Mouse (Mus musculus): ENCODE results near the gene Klc1. TPM values are rescaled to one million over a fixed set of nuclear protein-coding genes. Genes with fewer than 3 reads are reported as not detected.
"Not testable (repeated sequence)": the region's sequence is repeated elsewhere in the genome, so short reads cannot be mapped to it uniquely, and the experiment has no call there.

Klc1 gene
- total RNA-seq (2021), result 100 to 1,000 TPM in 1 of 2 experiments, 10 to 100 TPM in 1; 87.7 to 107 TPM
- 61.6 and 71.6 TPM in 2 replicates for polyA plus RNA-seq (2012; rRNA removed)
- long read RNA-seq, transcript Klc1-201 (16 exons, 2,504 nt), result major isoform, 21 of 93 reads
- long read RNA-seq, transcript Klc1-204 (16 exons, 2,268 nt), result minor isoform, 7 of 93 reads
- long read RNA-seq, partial matches to known transcripts, result 2 of 93 reads
- long read RNA-seq, other reads (novel, unspliced or antisense), result 60 of 93 reads

DNA sequence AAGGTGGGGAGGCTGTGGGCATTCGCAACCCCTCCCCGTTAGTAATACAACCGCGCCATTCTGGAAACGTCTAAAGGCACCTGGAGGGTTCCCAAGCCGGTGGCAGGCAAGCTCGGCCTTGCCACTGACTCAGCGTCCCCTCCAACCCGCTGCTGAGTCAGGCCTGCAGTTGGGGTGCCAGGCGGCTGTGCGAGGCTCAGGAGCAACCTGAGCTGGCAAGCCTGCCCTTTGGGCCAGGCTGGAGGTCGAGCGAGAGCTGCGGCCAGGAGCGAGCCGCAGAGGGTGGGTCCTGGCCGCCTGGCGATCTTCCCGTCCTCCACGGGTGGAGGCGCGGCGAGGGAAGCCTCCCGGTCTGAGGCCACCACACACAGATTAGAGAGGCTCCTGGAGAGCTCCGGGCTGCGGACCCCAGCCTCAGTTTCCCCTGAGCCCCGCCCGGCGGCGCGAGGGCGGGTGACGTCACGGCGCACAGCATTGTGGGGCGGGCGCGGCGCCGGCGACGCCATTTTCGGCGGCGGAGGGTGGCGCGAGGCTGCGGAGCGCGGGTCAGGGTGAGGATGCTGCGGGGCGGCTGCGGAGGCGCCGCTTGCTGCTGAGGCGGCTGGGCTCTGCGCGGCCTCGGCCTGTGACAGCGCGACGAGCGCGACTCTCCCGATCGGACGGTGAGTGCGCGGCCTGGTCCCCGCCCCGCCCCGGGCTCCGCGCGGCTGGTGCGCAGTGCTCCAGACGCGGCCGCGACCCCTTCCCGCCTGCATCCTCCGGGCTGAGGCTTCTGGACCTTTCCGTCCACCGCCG lies at the start of gene Klc1:
Gene Klc1 (plus strand): TSS at position 469 of the 795 bp plus-strand sequence.
- peak; percentile 88 for DNase-seq

DNA sequence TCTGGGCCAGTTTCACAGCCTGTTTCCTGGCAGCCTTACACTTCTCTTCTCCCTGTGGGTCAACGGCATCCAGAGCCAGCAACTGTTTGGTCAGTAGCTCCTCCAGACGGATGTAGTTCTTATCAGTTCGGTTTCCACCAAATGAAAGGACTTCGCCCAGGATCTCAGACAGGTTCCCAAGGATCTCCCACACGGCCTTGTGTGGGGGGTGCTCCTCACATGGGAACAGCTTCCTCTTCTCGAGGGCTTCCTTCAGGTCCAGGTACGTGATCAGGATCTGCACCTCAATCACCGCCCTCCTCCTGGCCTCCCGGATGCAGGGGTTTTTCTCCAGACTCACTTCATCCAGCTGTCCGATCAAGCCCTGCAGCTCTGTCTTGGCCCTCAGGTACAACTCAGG lies 48.6 kb upstream of the Klc1 start:
- DNase-seq, result no peak

DNA sequence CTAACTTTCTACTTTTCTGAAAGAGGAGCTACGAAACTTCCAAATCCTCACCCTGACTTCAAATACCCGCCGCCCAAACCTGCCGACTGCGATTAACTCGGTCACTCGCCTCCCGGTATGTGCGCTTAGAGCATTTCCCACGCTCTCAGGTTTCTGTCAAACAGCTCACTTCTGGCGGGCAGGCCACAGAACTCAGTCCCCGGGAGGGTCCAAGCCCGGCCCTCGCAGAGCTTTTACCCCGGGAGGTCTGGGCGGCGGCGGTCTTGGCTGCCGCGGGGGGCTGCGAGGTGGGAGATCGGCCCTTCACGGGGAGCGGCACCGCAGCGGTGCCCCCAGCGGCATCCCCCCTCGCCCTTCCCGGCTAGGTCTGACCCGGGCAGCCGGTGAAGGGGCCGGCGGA lies 46.2 kb upstream of the Klc1 start:
- peak; percentile 49 for DNase-seq

DNA sequence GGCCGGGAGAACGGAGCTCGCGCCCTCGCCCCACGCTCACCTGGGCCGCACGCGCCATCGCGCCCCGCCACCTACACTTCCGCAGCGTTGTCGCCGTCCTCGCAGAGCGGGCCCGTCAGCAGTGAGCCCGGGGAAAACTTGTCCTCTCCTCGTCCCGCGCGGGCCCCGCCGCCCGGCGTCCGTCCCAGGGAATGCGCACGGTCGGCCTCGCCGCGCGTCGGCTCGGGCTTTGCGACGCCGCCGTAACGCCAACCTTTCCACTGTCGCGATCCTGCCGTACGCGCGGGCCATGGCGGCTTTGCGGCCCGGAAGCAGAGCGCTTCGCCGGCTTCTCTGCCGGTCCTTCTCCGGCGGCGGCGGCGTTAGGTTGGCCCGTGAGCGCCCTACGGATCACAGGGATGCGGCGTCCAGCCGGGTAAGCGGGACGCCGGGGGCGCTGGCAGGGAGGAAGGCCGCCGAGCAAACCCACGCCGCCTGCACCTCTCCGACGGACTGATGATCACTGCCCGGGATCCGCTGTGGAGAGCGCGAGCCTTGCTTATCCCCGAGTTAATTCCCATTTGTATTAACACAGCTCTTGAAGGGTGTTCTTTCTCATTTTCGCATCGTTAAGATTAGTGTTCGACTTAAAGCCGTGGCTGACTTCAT lies 45.5 kb upstream of the Klc1 start, which contains the start of the genes Bag5 and Apopt1:
Gene Bag5 (minus strand): TSS at position 254 of the 648 bp plus-strand sequence.
Gene Apopt1 (plus strand): TSS at position 258 of the 648 bp plus-strand sequence.
- peak; percentile 95 for DNase-seq

DNA sequence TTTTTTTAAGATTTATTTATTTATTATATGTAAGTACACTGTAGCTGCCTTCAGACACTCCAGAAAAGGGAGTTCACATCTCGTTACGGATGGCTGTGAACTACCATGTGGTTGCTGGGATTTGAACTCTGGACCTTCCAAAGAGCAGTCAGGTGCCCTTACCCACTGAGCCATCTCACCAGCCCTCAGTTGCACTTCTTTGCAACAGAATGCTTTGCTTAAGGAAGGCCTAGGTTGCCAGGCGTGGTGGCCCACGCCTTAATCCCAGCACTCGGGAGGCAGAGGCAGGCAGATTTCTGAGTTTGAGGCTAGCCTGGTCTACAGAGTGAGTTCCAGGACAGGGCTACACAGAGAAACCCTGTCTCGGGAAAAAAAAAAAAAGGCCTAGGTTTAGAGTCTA lies 44.8 kb upstream of the Klc1 start:
- DNase-seq, result not testable (repeated sequence)

DNA sequence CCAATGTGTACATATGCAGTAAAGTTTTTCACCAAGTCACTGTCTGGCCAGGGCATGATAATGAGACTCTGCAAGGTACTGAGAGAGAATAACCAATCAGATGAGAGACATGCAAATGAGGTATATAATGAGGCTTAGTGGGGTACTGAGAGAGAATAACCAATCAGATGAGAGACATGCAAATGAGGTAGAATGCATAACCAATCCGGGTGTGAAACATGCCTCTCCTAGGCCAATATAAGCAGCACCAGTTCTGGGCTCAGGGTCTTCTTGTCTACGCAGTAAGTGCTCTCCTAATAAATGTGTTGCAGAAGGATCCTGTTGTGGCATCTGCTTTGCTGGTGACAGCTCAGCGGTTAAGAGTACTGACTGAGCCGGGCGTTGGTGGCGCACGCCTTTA lies 42.1 kb upstream of the Klc1 start:
- no peak for DNase-seq

DNA sequence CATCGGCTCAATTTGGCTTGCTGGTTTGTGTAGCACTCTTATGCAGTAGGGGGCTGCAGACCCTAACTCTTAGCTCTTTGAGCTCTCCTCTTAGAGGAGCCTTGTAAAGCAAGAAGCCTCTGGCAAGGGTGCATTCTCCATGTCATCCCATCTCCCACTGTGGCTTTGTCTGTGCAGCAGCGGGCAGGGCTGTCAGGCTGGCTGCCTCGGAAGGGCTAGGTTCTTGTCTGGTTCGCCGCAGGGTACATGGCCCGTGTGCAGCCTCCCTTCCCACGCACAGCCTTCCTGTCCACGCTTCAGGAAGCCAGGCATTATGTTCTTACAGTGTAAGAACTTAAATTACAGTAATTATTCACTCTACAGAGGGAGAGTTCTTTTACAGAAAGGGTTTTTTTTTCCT lies 40.0 kb upstream of the Klc1 start:
- no peak for DNase-seq

DNA sequence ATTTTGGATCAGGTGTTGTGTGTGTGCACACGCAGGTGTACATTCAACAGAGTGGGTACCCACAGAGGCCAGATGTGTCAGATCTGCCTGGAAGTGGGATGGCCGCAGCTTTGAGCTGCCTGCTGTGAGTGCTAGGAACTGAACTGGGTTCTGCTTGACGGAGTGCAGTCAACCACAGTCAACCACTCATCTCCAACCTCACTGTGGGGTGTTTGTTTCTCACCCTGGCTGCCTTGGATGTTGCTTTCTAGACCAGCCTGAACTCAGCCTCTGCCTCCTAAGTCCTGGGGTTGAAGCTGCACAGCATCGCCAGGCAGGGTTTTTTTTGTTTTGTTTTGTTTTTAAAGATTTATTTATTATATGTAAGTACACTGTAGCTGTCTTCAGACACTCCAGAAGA lies 38.4 kb upstream of the Klc1 start:
- no peak for DNase-seq

DNA sequence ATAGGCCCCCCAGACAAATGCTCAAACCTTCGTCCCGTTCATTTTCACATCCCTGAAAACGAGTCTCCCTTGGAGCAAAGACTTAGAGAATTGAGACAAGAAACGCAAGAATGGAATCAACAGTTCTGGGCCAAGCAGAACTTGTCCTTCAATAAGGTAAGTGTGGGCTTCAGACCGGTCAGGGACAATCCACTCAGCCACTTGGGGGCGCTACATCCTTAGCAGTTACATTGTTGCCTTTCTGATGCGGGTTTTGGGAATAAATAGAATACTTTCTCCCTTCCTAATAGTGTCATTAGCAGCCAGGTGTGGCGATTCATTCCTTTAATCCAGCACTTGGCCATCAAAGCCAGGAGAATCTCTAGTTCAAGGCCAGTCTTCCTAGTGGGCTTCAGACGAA lies 36.0 kb upstream of the Klc1 start:
- DNase-seq, result no peak

DNA sequence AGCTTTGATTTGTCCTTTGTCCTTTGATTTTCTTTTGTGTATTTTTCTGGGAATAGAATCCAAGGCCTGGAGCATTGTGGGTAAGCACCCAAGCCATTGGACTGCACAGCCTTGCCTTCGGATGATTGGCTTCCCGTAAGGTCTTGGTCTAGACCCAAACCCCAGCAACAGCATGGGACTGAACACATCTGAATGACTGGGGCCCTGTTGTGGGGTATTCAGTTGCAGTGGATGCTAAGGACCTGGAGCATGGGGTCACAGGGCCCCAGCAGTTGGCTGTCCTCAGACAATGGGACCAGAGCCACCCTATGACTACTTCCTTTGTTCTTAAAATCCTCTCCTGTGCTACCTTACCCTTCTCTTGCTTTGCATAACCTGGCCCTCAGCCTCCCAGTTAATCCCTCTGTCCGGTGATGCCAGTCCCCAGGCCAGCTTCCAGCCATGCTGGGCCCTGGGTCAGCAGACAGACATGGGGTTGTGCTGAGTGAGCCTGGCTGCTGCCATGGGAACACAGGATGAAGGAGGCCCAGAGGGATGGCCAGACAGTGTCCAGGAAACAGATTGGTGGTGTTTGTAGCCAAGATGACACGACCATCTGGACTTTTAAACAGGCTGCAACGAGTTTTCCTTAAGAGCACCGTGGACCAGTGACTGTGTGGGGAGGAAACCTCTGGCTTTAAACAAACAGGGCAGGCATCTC lies 33.9 kb upstream of the Klc1 start:
- DNase-seq, result no peak

DNA sequence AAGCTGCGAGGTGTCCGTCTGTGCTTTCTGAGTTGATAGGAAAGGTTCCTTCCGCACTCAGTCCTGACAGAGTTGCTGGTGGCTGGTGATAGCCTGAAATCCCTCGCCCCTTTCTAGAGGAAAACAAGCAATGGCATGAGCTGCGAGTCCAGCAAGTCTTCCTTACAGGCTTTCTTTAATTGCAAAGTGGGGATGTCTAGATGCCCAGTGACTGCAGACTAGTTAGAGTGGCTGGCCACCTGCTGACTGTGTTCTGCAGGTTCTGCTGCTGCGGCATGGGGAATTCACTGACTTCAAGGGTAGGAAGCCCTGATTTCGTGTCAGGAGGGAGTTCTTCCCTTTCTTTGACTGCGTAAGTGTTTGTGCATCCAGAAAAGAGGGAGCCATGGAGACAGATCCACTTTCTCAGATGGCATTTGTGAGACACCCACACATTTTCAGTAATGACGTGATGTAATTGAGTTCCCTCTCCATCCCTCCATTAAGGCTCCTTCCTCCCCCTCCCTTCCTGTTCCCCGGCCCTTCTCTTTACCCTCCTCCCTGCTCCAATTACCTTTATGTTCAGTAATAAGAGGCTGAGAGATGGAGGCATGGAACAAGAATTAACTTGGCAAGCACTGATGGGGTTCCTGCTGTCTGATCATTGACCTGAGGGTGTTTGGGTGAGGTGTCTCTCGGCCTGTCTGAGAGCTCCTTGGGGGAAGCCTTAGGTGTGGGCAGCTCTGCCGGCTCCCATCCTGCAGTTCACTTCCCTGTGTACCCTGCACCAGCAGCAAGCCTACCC lies 33.1 kb upstream of the Klc1 start:
- no peak for DNase-seq

DNA sequence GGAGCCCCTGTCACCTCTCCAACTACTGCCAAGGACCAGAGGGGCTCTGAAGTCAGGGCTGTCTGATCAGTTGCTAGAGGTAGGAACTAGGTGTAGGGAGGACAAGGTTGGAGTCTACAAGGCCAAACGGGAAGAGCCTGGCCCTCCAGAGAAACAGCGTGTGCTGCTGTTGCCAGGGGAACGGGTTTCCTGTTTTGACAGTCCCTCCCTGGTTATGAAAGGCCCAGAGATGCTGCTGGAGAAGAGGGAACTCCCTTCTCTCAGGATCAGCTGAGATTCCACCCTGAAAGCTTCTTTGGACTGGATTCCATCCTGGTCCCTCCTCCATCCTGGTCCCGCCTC lies 32.6 kb upstream of the Klc1 start:
- no peak for DNase-seq

DNA sequence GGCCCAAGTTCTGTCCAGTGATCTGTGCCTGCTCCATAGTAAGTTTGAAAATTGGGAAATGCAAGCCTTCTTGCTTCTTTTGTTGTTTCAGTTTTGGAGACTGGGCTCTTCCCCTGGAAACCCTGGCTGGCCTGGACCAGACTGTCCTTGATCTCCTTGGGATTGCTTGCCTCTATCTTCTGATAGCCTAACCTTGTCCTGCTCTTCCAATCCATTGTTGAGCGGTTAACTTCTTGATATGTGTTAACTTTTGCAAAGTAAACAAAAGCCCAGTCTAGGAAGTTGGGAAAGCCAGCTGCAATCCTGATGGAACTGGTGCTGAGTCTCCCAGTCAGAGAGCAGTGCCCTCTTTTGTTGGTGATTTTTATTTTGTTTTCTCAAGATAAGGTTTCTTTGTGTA lies 30.7 kb upstream of the Klc1 start:
- no peak for DNase-seq

DNA sequence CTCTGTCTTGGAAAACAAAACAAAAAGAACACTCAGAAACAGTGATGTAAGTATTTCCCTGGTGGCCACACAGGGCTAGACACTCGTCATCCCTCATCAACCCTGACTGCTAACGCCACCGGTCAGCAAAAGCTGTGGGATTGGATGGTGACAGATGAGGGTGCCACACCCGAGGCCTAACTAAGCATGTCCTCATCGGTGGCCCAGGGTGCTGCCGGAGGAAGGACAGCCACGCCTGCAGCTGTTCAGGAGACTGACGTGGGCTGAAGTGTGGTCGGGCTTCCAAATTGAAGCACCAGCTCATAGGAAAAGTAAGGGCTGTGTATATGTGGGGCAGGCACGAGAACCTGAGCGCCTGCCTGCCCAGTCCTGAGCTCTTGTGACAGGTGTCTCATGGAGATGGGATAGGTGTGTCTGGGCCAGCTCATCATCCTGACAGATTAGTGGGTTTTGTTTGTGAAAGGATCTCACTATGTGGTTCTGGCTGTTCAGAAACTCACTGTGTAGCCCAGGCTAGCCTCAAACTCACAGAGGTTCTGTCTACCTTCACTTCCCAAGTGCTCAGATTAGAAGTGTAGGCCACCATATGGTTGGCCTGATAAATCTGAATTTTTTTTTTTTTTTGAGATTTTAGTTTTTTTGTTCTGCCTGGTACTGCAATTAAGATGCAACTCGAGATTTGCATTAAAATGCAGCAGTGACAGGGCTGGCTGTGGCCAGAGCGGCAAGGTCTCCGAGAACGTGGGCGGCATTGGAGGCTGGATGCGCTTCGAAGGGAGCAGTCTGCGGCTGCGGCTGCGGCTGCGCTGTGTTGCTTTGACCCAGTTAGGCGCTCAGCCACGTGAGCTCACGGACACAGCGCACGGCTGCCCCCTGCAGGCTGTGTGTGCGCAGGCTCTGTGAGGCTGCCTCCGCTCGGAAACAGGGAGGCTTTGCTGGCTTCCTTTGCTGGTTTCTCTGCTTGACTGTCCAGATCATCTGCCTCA lies 26.5 kb upstream of the Klc1 start:
- DNase-seq, result peak; percentile 91

DNA sequence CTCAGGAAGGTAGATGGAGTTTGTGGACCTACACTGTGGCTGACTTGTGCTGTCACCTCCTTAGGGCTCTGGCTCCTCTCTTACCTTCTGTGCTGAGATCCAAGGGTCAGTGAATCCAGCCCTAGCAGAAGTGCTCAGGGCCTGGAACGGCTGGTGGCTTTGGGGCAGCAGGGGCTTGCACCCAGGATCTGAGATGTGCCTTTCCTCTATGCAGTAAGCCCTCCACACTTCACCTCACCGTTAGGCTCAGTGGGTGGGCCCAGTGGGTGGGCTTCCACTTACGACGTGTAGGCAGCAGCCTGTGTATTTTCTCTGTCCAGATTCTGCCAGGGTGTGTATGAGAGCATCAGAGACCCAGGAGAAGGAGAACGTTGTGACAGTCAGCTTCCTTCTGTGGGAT lies 25.7 kb upstream of the Klc1 start:
- no peak for DNase-seq

DNA sequence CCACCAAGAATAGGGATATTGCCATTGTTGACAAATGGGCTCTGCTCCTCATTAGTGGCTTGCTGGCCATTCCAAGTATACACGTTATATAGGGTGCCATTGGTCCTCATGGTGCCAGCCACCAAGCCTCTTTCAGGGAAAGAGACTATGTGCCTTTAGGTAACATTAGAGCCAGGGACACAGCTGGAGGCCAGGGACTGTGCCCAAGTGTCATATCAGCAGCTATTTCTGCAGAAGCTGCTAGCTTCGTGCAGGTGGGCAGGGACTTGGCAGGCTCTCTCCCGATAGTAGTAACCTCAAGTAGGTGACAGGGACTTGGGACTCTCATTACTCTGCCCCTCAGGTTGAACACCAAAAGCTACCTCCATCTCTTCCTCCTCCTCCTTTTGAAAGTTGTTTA lies 23.7 kb upstream of the Klc1 start:
- DNase-seq, result no peak

DNA sequence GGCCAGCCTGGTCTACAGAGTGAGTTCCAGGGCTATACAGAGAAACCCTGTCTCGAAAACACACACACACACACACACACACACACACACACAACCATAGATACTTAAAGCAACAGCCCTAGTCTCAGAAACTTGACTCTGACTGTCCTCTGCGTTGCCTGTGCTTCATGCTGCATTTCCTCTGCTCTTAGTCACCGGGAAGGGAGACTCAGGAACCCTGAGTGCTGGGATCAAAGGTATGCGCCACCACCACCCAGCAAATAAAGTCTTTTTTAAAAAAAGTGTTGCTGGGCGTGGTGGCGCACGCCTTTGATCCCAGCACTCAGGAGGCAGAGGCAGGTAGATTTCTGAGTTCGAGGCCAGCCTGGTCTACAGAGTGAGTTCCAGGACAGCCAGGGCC lies 22.0 kb upstream of the Klc1 start:
- not testable (repeated sequence) for DNase-seq

DNA sequence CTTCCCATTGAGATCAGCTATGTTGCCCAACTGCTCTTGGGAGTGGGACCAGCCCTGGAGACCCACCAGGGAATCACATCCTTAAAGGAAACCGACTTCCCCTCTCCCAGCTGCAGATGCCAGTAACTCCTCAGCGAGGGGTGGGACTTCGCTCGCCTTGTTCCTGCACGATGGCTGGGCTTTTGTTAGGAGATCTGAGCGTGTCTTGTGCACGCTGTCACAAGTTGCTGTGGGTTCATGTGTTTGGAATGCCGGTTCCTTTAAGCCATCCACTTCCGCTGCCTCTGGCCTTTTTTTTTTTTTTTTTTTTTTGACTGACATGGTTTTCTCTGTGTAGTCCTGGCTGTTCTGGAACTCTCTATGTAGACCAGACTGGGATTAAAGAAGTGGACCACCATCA lies 21.3 kb upstream of the Klc1 start:
- no peak for DNase-seq

DNA sequence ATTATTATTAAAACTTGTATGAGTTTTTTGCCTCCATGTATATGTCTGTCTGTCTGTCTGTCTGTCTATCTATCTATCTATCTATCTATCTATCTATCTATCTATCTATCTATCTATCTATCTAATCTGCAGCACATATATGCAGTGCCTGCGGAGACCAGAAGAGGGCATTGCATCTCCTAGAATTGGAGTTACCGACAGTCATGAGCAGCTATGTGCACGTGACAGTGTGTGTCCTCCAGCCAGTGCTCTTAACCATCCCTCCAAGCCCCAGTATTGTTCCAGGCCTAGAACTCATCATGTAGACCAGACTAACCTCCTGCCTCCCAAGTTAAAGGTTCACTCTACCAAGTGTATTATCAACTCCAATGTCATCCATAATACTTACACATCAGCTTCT lies 19.9 kb upstream of the Klc1 start:
- peak; percentile 71 for DNase-seq

DNA sequence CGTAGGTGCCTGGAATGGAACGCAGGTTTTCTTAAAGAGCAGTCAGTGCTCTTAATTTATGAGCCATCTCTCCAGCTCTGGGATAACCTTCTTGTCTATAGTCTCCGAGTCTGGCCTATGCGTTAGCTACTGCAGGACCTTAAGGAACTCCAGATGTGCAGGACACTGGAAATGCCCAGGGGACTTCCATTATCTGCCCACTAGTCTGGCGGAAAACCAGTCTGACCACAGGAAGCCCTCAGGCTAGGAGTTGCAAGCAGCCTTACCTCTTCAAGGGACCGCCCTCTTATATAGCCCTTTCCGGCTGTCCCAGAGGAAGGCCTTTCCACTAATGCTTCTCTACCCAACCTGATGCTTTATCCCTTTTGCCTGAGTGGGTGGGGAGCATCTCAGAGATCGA lies 17.3 kb upstream of the Klc1 start:
- no peak for DNase-seq

DNA sequence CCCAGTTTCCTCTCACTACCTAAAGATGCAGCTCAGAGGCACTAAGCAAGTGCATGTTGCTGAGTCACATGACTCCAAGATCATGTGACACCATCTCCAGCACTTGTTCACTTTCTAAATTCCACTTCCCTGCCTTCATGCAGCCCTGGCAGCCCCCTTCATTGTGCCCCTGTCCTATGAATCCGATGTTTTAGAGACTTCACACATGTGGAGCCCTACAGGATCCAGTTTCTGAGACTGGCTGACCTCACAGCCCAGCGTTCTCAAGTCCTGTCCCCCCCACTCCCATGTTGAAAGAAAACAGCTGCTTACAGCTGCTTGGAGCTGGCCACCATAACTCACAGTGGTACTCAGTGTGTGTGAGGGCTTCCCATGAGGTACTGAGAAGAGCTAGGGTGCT lies 15.2 kb upstream of the Klc1 start:
- DNase-seq, result no peak

Measured in adrenal gland, adult 2 months (tissue).